Mouse (Mus musculus): ENCODE data around the gene Acot7. TPM values are rescaled to one million over a fixed set of nuclear protein-coding genes. Genes with fewer than 3 reads are reported as not detected.

Acot7 gene
- polyA plus RNA-seq, 1 experiment from 2014 or later: 53.1 TPM

- WGBS (ENCODE audit: insufficient replicate concordance): 53% methylated on average over 18 of the region's 18 CpGs
- Histone ChIP-seq H3K4me1 (ENCODE audit: control insufficient read depth, insufficient read depth, low read length) (peaks cover 3% of the 10 kb centered on the region), H3K27me3 (ENCODE audit: control insufficient read depth, insufficient read depth, low read length) (peaks cover 91% of the 10 kb centered on the region), H3K36me3 (ENCODE audit: control insufficient read depth, insufficient read depth, low read length) (no peaks in the 10 kb centered on the region), H3K4me2 (no peak overlapping the region), H3K4me3 (ENCODE audit: low read depth, low read length) (no peak overlapping the region), H3K27ac (ENCODE audit: low read depth, low read length) (no peak overlapping the region), H3K9ac (ENCODE audit: low read depth, low read length) (no peak overlapping the region), H3K9me3 (replicated peaks; ENCODE audit: control insufficient read depth, low read length) (no peaks in the 10 kb centered on the region)
- ATAC-seq (replicated peaks; ENCODE audit: insufficient number of reproducible peaks, low FRiP score, low TSS enrichment): no peak
Observed at GRCm38 (mm10) chr4:152288398-152288945, 110.5 kb downstream of the Acot7 start.

- H3K36me3 ChIP-seq (ENCODE audit: control insufficient read depth, insufficient read depth, low read length): no peaks in the 10 kb centered on the region
- no peaks in the 10 kb centered on the region for H3K9me3 ChIP-seq (replicated peaks; ENCODE audit: control insufficient read depth, low read length)
- peak overlapping the region; percentile 44 for H3K4me2 ChIP-seq
- no peak for ATAC-seq (replicated peaks; ENCODE audit: insufficient number of reproducible peaks, low FRiP score, low TSS enrichment)
- no peak overlapping the region for H3K9ac ChIP-seq (ENCODE audit: low read depth, low read length)
- H3K27me3 ChIP-seq (ENCODE audit: control insufficient read depth, insufficient read depth, low read length): peaks cover 76% of the 10 kb centered on the region
- H3K4me1 ChIP-seq (ENCODE audit: control insufficient read depth, insufficient read depth, low read length): peaks cover 8% of the 10 kb centered on the region
- H3K27ac ChIP-seq (ENCODE audit: low read depth, low read length): no peak overlapping the region
- peak overlapping the region; percentile 28 for H3K4me3 ChIP-seq (ENCODE audit: low read depth, low read length)
- WGBS (ENCODE audit: insufficient replicate concordance): 2% methylated on average over 39 of the region's 39 CpGs
Observed at GRCm38 (mm10) chr4:152290385-152290784, 112.5 kb downstream of the Acot7 start.

- peaks cover 72% of the 10 kb centered on the region for H3K27me3 ChIP-seq (ENCODE audit: control insufficient read depth, insufficient read depth, low read length)
- ATAC-seq (replicated peaks; ENCODE audit: insufficient number of reproducible peaks, low FRiP score, low TSS enrichment): no peak
- no peak overlapping the region for H3K9ac ChIP-seq (ENCODE audit: low read depth, low read length)
- H3K4me2 ChIP-seq: no peak overlapping the region
- no peak overlapping the region for H3K27ac ChIP-seq (ENCODE audit: low read depth, low read length)
- H3K36me3 ChIP-seq (ENCODE audit: control insufficient read depth, insufficient read depth, low read length): no peaks in the 10 kb centered on the region
- no peaks in the 10 kb centered on the region for H3K9me3 ChIP-seq (replicated peaks; ENCODE audit: control insufficient read depth, low read length)
- 20% methylated on average over 11 of the region's 11 CpGs for WGBS (ENCODE audit: insufficient replicate concordance)
- H3K4me1 ChIP-seq (ENCODE audit: control insufficient read depth, insufficient read depth, low read length): peaks cover 12% of the 10 kb centered on the region
- H3K4me3 ChIP-seq (ENCODE audit: low read depth, low read length): 0 out of 2 replicates have a peak overlapping the region, but pooled peaks have one; percentile 28
Observed at GRCm38 (mm10) chr4:152290991-152291390, 113.1 kb downstream of the Acot7 start.

GRCm38 (mm10) chr4:152291562-152291961, 113.6 kb downstream of the Acot7 start, which contains the start of gene Hes3:
Hes3 (minus strand) TSS chr4:152291662.
- H3K36me3 ChIP-seq (ENCODE audit: control insufficient read depth, insufficient read depth, low read length): no peaks in the 10 kb centered on the region
- peaks cover 66% of the 10 kb centered on the region for H3K27me3 ChIP-seq (ENCODE audit: control insufficient read depth, insufficient read depth, low read length)
- WGBS (ENCODE audit: insufficient replicate concordance): 31% methylated on average over 6 of the region's 6 CpGs
- ATAC-seq (replicated peaks; ENCODE audit: insufficient number of reproducible peaks, low FRiP score, low TSS enrichment): no peak
- H3K4me2 ChIP-seq: peak within 1 kb of the TSS; percentile 44
- H3K27ac ChIP-seq (ENCODE audit: low read depth, low read length): no peak within 1 kb of the TSS
- peaks cover 12% of the 10 kb centered on the region; the same call in 1 of the 2 replicates for H3K4me1 ChIP-seq (ENCODE audit: control insufficient read depth, insufficient read depth, low read length)
- peak within 1 kb of the TSS; percentile 28 for H3K4me3 ChIP-seq (ENCODE audit: low read depth, low read length)
- no peaks in the 10 kb centered on the region for H3K9me3 ChIP-seq (replicated peaks; ENCODE audit: control insufficient read depth, low read length)
- no peak within 1 kb of the TSS for H3K9ac ChIP-seq (ENCODE audit: low read depth, low read length)

- no peak for ATAC-seq (replicated peaks; ENCODE audit: insufficient number of reproducible peaks, low FRiP score, low TSS enrichment)
- H3K4me3 ChIP-seq (ENCODE audit: low read depth, low read length): no peak overlapping the region
- H3K4me2 ChIP-seq: no peak overlapping the region
- H3K27ac ChIP-seq (ENCODE audit: low read depth, low read length): no peak overlapping the region
- H3K27me3 ChIP-seq (ENCODE audit: control insufficient read depth, insufficient read depth, low read length): peaks cover 59% of the 10 kb centered on the region
- WGBS (ENCODE audit: insufficient replicate concordance): 45% methylated on average over 12 of the region's 12 CpGs
- no peak overlapping the region for H3K9ac ChIP-seq (ENCODE audit: low read depth, low read length)
- H3K9me3 ChIP-seq (replicated peaks; ENCODE audit: control insufficient read depth, low read length): no peaks in the 10 kb centered on the region
- H3K36me3 ChIP-seq (ENCODE audit: control insufficient read depth, insufficient read depth, low read length): no peaks in the 10 kb centered on the region
- peaks cover 12% of the 10 kb centered on the region; the same call in 1 of the 2 replicates for H3K4me1 ChIP-seq (ENCODE audit: control insufficient read depth, insufficient read depth, low read length)
Observed at GRCm38 (mm10) chr4:152292102-152292765, 114.3 kb downstream of the Acot7 start.

GRCm38 (mm10) chr4:152294188-152294929, 116.4 kb downstream of the Acot7 start:
- no peak overlapping the region for H3K27ac ChIP-seq (ENCODE audit: low read depth, low read length)
- H3K36me3 ChIP-seq (ENCODE audit: control insufficient read depth, insufficient read depth, low read length): no peaks in the 10 kb centered on the region
- no peak overlapping the region for H3K4me2 ChIP-seq
- ATAC-seq (replicated peaks; ENCODE audit: insufficient number of reproducible peaks, low FRiP score, low TSS enrichment): no peak
- WGBS (ENCODE audit: insufficient replicate concordance): 43% methylated on average over 10 of the region's 10 CpGs
- no peak overlapping the region for H3K9ac ChIP-seq (ENCODE audit: low read depth, low read length)
- peaks cover 19% of the 10 kb centered on the region for H3K4me1 ChIP-seq (ENCODE audit: control insufficient read depth, insufficient read depth, low read length)
- no peak overlapping the region for H3K4me3 ChIP-seq (ENCODE audit: low read depth, low read length)
- H3K27me3 ChIP-seq (ENCODE audit: control insufficient read depth, insufficient read depth, low read length): peaks cover 45% of the 10 kb centered on the region
- H3K9me3 ChIP-seq (replicated peaks; ENCODE audit: control insufficient read depth, low read length): no peaks in the 10 kb centered on the region

- Histone ChIP-seq H3K4me2 (peak overlapping the region; percentile 15), H3K4me1 (ENCODE audit: control insufficient read depth, insufficient read depth, low read length) (peaks cover 16% of the 10 kb centered on the region), H3K27ac (ENCODE audit: low read depth, low read length) (peak overlapping the region; percentile 68), H3K9me3 (replicated peaks; ENCODE audit: control insufficient read depth, low read length) (no peaks in the 10 kb centered on the region), H3K36me3 (ENCODE audit: control insufficient read depth, insufficient read depth, low read length) (peaks cover 9% of the 10 kb centered on the region; the same call in 1 of the 2 replicates), H3K27me3 (ENCODE audit: control insufficient read depth, insufficient read depth, low read length) (peaks cover 31% of the 10 kb centered on the region), H3K4me3 (ENCODE audit: low read depth, low read length) (no peak overlapping the region), H3K9ac (ENCODE audit: low read depth, low read length) (no peak overlapping the region)
- 22% methylated on average over 4 of the region's 4 CpGs for WGBS (ENCODE audit: insufficient replicate concordance)
- ATAC-seq (replicated peaks; ENCODE audit: insufficient number of reproducible peaks, low FRiP score, low TSS enrichment): no peak
Observed at GRCm38 (mm10) chr4:152295916-152296315, 118.0 kb downstream of the Acot7 start.

GRCm38 (mm10) chr4:152296371-152296770, 118.4 kb downstream of the Acot7 start:
- H3K4me2 ChIP-seq: peak overlapping the region; percentile 68
- H3K4me3 ChIP-seq (ENCODE audit: low read depth, low read length): peak overlapping the region; percentile 98
- peaks cover 16% of the 10 kb centered on the region for H3K4me1 ChIP-seq (ENCODE audit: control insufficient read depth, insufficient read depth, low read length)
- H3K9ac ChIP-seq (ENCODE audit: low read depth, low read length): peak overlapping the region; percentile 76
- WGBS (ENCODE audit: insufficient replicate concordance): 16% methylated on average over 8 of the region's 8 CpGs
- H3K9me3 ChIP-seq (replicated peaks; ENCODE audit: control insufficient read depth, low read length): no peaks in the 10 kb centered on the region
- no peak for ATAC-seq (replicated peaks; ENCODE audit: insufficient number of reproducible peaks, low FRiP score, low TSS enrichment)
- peaks cover 26% of the 10 kb centered on the region for H3K27me3 ChIP-seq (ENCODE audit: control insufficient read depth, insufficient read depth, low read length)
- peak overlapping the region; percentile 79 for H3K27ac ChIP-seq (ENCODE audit: low read depth, low read length)
- H3K36me3 ChIP-seq (ENCODE audit: control insufficient read depth, insufficient read depth, low read length): peaks cover 9% of the 10 kb centered on the region; the same call in 1 of the 2 replicates

Data from heart, embryonic 11.5 days (tissue).